Mouse (Mus musculus): ENCODE results near the gene Lcn10. TPM values are rescaled to one million over a fixed set of nuclear protein-coding genes. Genes with fewer than 3 reads are reported as not detected.

Gene Lcn10
- total RNA-seq (2014; rRNA removed) (not detected in 2 replicates), polyA plus RNA-seq (2015; fragmentation: Nextera tagmentation; extraction: Ambion mirVana) (not detected in 2 replicates)

GRCm38 (mm10) chr2:25682426-25682825 lies at the start of gene Lcn10:
Gene Lcn10 (plus strand): TSS chr2:25682726.
- H3K9me3 ChIP-seq (ENCODE audit: low read length) = no peaks in the 10 kb centered on the region
- TF ChIP-seq CTCF (IDR thresholded peaks at IDR 0.05; ENCODE audit: low read depth) = no peak
- no peak within 1 kb of the TSS for H3K27ac ChIP-seq (ENCODE audit: low read depth, low read length)
- no peak within 1 kb of the TSS for H3K4me2 ChIP-seq (ENCODE audit: low read depth)
- H3K36me3 ChIP-seq (ENCODE audit: insufficient read depth) = no peaks in the 10 kb centered on the region
- no peak within 1 kb of the TSS for H3K4me3 ChIP-seq (ENCODE audit: low read depth, low read length)
- no peaks in the 10 kb centered on the region for H3K4me1 ChIP-seq (ENCODE audit: insufficient read depth)
- whole genome bisulfite sequencing = 76% methylated on average over 2 of the region's 2 CpGs
- H3K9ac ChIP-seq = no peak within 1 kb of the TSS
- DNase-seq (no peak), ATAC-seq (no peak)
- no peaks in the 10 kb centered on the region for H3K27me3 ChIP-seq (ENCODE audit: insufficient read depth, low read length)

GRCm38 (mm10) chr2:25633616-25634015 lies 48.9 kb upstream of the Lcn10 start:
- DNase-seq (no peak), ATAC-seq (no peak)
- H3K9ac ChIP-seq = no peak overlapping the region
- no peaks in the 10 kb centered on the region for H3K36me3 ChIP-seq (ENCODE audit: insufficient read depth)
- H3K27ac ChIP-seq (ENCODE audit: low read depth, low read length) = no peak overlapping the region
- no peaks in the 10 kb centered on the region for H3K4me1 ChIP-seq (ENCODE audit: insufficient read depth)
- H3K4me2 ChIP-seq (ENCODE audit: low read depth) = no peak overlapping the region
- H3K4me3 ChIP-seq (ENCODE audit: low read depth, low read length) = no peak overlapping the region
- no peaks in the 10 kb centered on the region for H3K27me3 ChIP-seq (ENCODE audit: insufficient read depth, low read length)
- no peak for TF ChIP-seq CTCF (IDR thresholded peaks at IDR 0.05; ENCODE audit: low read depth)
- H3K9me3 ChIP-seq (ENCODE audit: low read length) = no peaks in the 10 kb centered on the region
- WGBS = 85% methylated on average over 3 of the region's 3 CpGs

- WGBS = 35% methylated on average over 1 of the region's 1 CpGs
- Histone ChIP-seq H3K9ac (no peak overlapping the region), H3K4me2 (ENCODE audit: low read depth) (no peak overlapping the region), H3K36me3 (ENCODE audit: insufficient read depth) (no peaks in the 10 kb centered on the region), H3K4me3 (ENCODE audit: low read depth, low read length) (no peak overlapping the region), H3K9me3 (ENCODE audit: low read length) (no peaks in the 10 kb centered on the region), H3K27me3 (ENCODE audit: insufficient read depth, low read length) (no peaks in the 10 kb centered on the region), H3K4me1 (ENCODE audit: insufficient read depth) (no peaks in the 10 kb centered on the region), H3K27ac (ENCODE audit: low read depth, low read length) (no peak overlapping the region)
- DNase-seq (no peak), ATAC-seq (no peak)
- no peak for TF ChIP-seq CTCF (IDR thresholded peaks at IDR 0.05; ENCODE audit: low read depth)
Measured at GRCm38 (mm10) chr2:25634046-25634445, 48.5 kb upstream of the Lcn10 start.

DNA sequence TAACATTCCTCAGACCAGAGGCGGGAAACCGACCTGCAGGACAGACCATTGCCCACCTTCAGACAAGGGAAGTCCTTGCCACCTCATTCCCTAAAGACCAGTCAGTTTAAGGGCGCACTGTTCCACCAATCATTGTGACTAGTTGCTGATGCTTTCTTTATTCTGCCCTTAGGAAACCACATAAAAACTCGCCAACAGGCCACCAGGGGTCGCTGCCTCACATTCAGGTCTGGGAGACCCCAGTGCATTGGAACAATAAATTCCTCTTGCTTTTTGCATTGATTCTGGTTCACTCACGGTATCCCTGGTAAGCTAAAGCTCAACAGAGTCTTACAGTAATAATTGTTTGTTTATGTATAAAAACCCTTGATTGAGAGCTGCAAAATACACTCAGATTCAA lies 42.6 kb upstream of the Lcn10 start:
- Histone ChIP-seq H3K27me3 (ENCODE audit: insufficient read depth, low read length) (no peaks in the 10 kb centered on the region), H3K9ac (no peak overlapping the region), H3K36me3 (ENCODE audit: insufficient read depth) (no peaks in the 10 kb centered on the region), H3K4me1 (ENCODE audit: insufficient read depth) (no peaks in the 10 kb centered on the region), H3K27ac (ENCODE audit: low read depth, low read length) (no peak overlapping the region), H3K4me3 (ENCODE audit: low read depth, low read length) (no peak overlapping the region), H3K9me3 (ENCODE audit: low read length) (no peaks in the 10 kb centered on the region), H3K4me2 (ENCODE audit: low read depth) (no peak overlapping the region)
- WGBS = 23% methylated on average over 6 of the region's 6 CpGs
- ATAC-seq (no peak), DNase-seq (peak; percentile 45)
- TF ChIP-seq CTCF (IDR thresholded peaks at IDR 0.05; ENCODE audit: low read depth) = peak; percentile 65

- Histone ChIP-seq H3K4me3 (ENCODE audit: low read depth, low read length) (no peak within 1 kb of the TSS), H3K4me2 (ENCODE audit: low read depth) (no peak within 1 kb of the TSS), H3K36me3 (ENCODE audit: insufficient read depth) (no peaks in the 10 kb centered on the region), H3K9ac (no peak within 1 kb of the TSS), H3K9me3 (ENCODE audit: low read length) (no peaks in the 10 kb centered on the region), H3K27ac (ENCODE audit: low read depth, low read length) (no peak within 1 kb of the TSS), H3K4me1 (ENCODE audit: insufficient read depth) (no peaks in the 10 kb centered on the region), H3K27me3 (ENCODE audit: insufficient read depth, low read length) (no peaks in the 10 kb centered on the region)
- no peak for TF ChIP-seq CTCF (IDR thresholded peaks at IDR 0.05; ENCODE audit: low read depth)
- DNase-seq = no peak
- WGBS = 85% methylated on average over 2 of the region's 2 CpGs
- ATAC-seq = no peak
Measured at GRCm38 (mm10) chr2:25652902-25653301, 29.6 kb upstream of the Lcn10 start, which contains the start of gene Lcn8. Gene Lcn8 (plus strand): TSS chr2:25653120.

GRCm38 (mm10) chr2:25654502-25654901 lies 28.0 kb upstream of the Lcn10 start:
- Histone ChIP-seq H3K4me2 (ENCODE audit: low read depth) (no peak overlapping the region), H3K36me3 (ENCODE audit: insufficient read depth) (no peaks in the 10 kb centered on the region), H3K9me3 (ENCODE audit: low read length) (no peaks in the 10 kb centered on the region), H3K4me1 (ENCODE audit: insufficient read depth) (no peaks in the 10 kb centered on the region), H3K27ac (ENCODE audit: low read depth, low read length) (no peak overlapping the region), H3K27me3 (ENCODE audit: insufficient read depth, low read length) (no peaks in the 10 kb centered on the region), H3K4me3 (ENCODE audit: low read depth, low read length) (no peak overlapping the region), H3K9ac (no peak overlapping the region)
- WGBS = 62% methylated on average over 1 of the region's 1 CpGs
- no peak for TF ChIP-seq CTCF (IDR thresholded peaks at IDR 0.05; ENCODE audit: low read depth)
- no peak for ATAC-seq
- no peak for DNase-seq

GRCm38 (mm10) chr2:25656691-25657090 lies 25.8 kb upstream of the Lcn10 start:
- Histone ChIP-seq H3K36me3 (ENCODE audit: insufficient read depth) (no peaks in the 10 kb centered on the region), H3K27ac (ENCODE audit: low read depth, low read length) (no peak overlapping the region), H3K27me3 (ENCODE audit: insufficient read depth, low read length) (no peaks in the 10 kb centered on the region), H3K9ac (no peak overlapping the region), H3K4me3 (ENCODE audit: low read depth, low read length) (no peak overlapping the region), H3K4me2 (ENCODE audit: low read depth) (no peak overlapping the region), H3K4me1 (ENCODE audit: insufficient read depth) (no peaks in the 10 kb centered on the region), H3K9me3 (ENCODE audit: low read length) (no peaks in the 10 kb centered on the region)
- 73% methylated on average over 4 of the region's 4 CpGs for WGBS
- ATAC-seq (no peak), DNase-seq (peak; percentile 2)
- no peak for TF ChIP-seq CTCF (IDR thresholded peaks at IDR 0.05; ENCODE audit: low read depth)

All from forebrain, postnatal 0 days (tissue).